Mouse (Mus musculus): ENCODE measurements around the gene 1700042G07Rik. TPM values are rescaled to one million over a fixed set of nuclear protein-coding genes. Genes with fewer than 3 reads are reported as not detected.

1700042G07Rik gene
- polyA plus RNA-seq, 1 experiment = not detected

DNA sequence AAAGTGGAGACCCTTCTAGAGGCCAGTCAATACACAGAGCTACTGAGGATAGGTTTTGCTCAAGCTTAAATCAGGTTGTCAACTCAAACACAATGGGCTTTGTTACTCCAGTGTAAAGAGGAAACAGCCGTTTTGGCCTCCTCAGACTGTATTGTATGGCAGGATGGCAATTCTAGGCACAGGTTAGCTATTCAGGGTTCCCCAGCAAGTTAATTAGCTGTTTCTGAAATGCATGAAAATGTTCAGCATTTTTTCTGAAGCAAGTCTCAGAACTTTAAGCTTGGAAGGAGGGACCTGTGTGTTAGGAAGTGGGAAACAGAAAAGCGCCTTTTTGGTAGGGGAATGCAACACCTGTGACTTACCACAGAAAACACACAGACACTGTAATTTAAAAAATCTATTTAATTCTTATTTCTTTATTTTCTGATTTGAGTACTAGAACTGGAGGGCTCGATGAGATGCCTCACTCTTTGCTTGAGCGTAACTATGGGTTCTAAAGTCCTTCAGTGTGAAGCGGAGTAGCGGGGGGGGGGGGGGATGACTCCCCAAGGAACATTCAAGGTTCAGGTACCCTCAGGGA lies 47.0 kb downstream of the 1700042G07Rik start:
- TF ChIP-seq GATA1 (IDR thresholded peaks at IDR 0.05; ENCODE audit: low read length) = no peak

DNA sequence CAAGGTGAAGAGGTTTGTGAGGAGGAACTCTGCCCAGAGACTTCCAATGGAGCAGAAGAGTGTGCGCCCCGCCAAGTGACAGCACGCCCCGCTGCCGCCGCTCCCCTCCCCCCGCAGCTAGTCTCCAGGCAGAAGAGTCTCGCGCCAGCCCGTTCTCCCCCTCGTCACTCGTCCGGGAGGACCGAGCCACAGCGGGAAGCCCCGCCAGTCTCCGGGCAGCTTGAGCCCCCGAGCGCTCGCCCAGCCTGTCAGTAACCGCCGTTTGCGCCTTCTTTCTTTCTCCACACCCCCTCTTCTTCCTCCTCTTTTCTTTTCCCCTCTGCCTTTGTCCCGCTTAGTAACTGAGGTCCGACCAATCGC lies 47.6 kb downstream of the 1700042G07Rik start:
- TF ChIP-seq GATA1 (IDR thresholded peaks at IDR 0.05; ENCODE audit: low read length) = no peak

DNA sequence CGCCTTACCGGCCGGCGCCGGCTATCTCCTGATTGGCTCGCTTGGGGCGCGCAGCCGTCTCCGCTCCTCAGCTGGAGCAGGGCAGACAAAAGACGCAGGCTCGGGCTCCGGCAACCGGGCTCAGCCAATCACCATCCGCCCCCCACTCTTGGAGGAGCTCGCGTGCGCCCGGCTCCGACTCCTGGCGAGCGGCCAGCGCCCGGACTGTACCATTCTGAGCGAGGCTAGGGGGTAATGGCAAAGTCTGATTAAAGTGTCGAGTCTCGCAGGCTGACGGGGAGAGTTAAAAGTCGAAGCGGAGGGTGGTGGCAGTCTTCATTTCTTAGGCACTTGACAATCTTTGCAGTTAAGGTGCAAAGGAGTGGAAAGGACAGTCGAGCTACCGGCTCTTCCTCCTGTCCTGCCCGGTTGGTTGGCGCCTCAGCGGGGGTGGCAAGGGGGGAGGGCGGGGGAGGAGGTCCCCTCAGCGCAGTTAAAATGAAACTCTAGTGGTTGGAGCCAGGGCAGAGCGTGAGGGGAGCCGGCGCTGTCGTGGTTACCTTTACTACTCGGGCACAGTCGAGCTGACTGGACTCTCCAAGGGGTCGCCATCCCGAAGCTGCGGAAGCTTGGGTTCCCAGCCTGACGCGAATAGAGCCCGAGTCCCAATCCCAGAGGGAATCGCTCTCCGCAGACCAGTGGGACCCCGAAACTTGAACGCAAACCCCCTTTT lies 48.1 kb downstream of the 1700042G07Rik start, which contains the start of gene Pik3r3:
Gene Pik3r3, plus strand, starts transcription at position 479 of the 712 bp plus-strand sequence.
- no peak for TF ChIP-seq GATA1 (IDR thresholded peaks at IDR 0.05; ENCODE audit: low read length)

DNA sequence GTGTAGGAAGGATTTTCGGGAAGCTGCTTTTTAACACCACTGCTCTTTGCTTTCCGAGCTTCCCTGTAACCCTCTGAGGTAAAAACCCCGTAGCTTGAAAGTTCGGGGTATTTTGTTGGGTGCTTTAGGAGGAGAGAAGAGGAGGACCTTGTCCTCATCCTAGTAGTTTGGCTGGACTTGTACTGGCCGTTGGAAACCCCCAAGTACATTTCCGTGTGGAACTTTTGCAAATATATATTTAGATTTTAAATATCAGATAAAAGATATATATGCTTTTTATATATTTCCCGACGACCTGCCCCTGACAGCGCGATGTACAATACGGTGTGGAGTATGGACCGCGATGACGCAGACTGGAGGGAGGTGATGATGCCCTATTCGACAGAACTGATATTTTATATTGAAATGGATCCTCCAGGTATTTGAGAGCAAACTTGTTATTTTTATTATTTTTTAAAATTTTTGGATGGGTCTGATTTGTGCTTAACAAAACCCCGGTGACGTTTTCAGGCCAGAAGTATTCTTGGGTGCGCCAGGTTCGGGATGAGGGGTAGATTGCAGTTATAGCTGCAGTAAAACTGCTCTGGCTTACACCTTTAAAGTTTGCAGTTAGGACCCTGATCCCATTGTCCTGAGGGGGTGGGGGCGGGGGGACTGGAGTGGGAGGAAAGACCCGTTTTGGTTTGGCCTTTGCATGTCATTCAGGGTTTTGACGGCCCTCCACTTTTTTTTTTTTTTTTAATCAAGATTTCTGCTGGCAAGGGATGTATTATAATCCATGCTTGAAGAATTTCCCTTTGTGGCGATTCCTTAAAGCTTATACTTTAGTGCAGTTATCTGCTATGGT lies 49.0 kb downstream of the 1700042G07Rik start:
- no peak for TF ChIP-seq GATA1 (IDR thresholded peaks at IDR 0.05; ENCODE audit: low read length)

DNA sequence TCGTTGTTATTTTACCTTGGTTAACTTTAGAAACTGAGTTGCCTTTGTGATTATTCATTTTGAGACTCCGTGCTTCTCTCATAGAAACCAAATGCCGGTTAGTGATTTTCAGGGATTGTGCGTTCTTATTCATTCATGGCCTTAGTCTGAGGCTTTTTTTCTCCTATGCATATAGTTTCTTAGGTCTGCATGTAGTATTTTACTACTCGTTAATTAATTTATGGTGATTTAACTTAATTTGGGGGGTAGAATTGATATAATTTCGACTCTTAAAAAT lies 49.6 kb downstream of the 1700042G07Rik start:
- TF ChIP-seq GATA1 (IDR thresholded peaks at IDR 0.05; ENCODE audit: low read length) = no peak

Other genes starting within 250 kb of the 1700042G07Rik start
- gene Dmbx1, start 233.4 kb upstream of the 1700042G07Rik start, polyA plus RNA-seq (2012) = not detected in 2 replicates
- gene Faah, start 155.4 kb upstream of the 1700042G07Rik start, polyA plus RNA-seq (2012) = not detected in 2 replicates
- 0.11 and 0.37 TPM in 2 replicates for gene Nsun4, start 119.5 kb upstream of the 1700042G07Rik start, polyA plus RNA-seq (2012)
- gene Uqcrh, start 98.3 kb upstream of the 1700042G07Rik start, polyA plus RNA-seq (2012) = 18.6 and 22.9 TPM in 2 replicates
- 37.6 and 60.8 TPM in 2 replicates for gene Lrrc41, start 98.1 kb upstream of the 1700042G07Rik start, polyA plus RNA-seq (2012)
- gene Rad54l, start 49.7 kb upstream of the 1700042G07Rik start, polyA plus RNA-seq (2012) = 2.0 and 2.4 TPM in 2 replicates
- 12.0 and 12.6 TPM in 2 replicates for gene Pomgnt1, start 49.5 kb upstream of the 1700042G07Rik start, polyA plus RNA-seq (2012)
- gene Lurap1, start 22.0 kb upstream of the 1700042G07Rik start, polyA plus RNA-seq (2012) = 0.01 TPM in 1 of 2 replicates, not detected in the other
- not detected in 2 replicates for gene Tspan1, start 5.8 kb upstream of the 1700042G07Rik start, polyA plus RNA-seq (2012)
- not detected in 2 replicates for gene Gm49337, start within 50 bp of the 1700042G07Rik start, polyA plus RNA-seq (2012)
- 6.5 and 7.2 TPM in 2 replicates for gene Pik3r3, start 48.2 kb downstream of the 1700042G07Rik start, polyA plus RNA-seq (2012)